Mouse (Mus musculus): ENCODE results near the gene Trpc4.

Gene Trpc4

GRCm38 (mm10) chr3:54155639-54156315 lies at the start of gene Trpc4:
Gene Trpc4, plus strand, starts transcription at chr3:54156035.
- no peak for DNase-seq (ENCODE audit: low spot score)

- no peak for DNase-seq (ENCODE audit: low spot score)
These were observed 44.3 kb upstream of the Trpc4 start for GRCm38 (mm10) chr3:54111489-54111888.

GRCm38 (mm10) chr3:54135376-54135775 lies 20.5 kb upstream of the Trpc4 start:
- DNase-seq (ENCODE audit: low spot score), result no peak

- DNase-seq (ENCODE audit: low spot score), result no peak
These were observed 14.5 kb upstream of the Trpc4 start for GRCm38 (mm10) chr3:54141376-54141775.

GRCm38 (mm10) chr3:54154844-54155638 lies 794 bp upstream of the Trpc4 start:
- no peak for DNase-seq (ENCODE audit: low spot score)

GRCm38 (mm10) chr3:54156316-54157000 lies 623 bp downstream of the Trpc4 start:
- DNase-seq (ENCODE audit: low spot score), result no peak

- no peak for DNase-seq (ENCODE audit: low spot score)
These were observed 14.9 kb downstream of the Trpc4 start for GRCm38 (mm10) chr3:54170701-54171100.

- no peak for DNase-seq (ENCODE audit: low spot score)
These were observed 21.5 kb downstream of the Trpc4 start for GRCm38 (mm10) chr3:54177296-54177695.

GRCm38 (mm10) chr3:54190932-54191668 lies 35.3 kb downstream of the Trpc4 start:
- DNase-seq (ENCODE audit: low spot score), result no peak

GRCm38 (mm10) chr3:54201231-54201630 lies 45.4 kb downstream of the Trpc4 start:
- DNase-seq (ENCODE audit: low spot score), result no peak

- DNase-seq (ENCODE audit: low spot score), result no peak
These were observed 48.6 kb downstream of the Trpc4 start for GRCm38 (mm10) chr3:54204386-54204785.

GRCm38 (mm10) chr3:54210112-54210511 lies 54.3 kb downstream of the Trpc4 start:
- DNase-seq (ENCODE audit: low spot score), result no peak

- DNase-seq (ENCODE audit: low spot score), result no peak
These were observed 55.6 kb downstream of the Trpc4 start for GRCm38 (mm10) chr3:54211441-54211840.

GRCm38 (mm10) chr3:54222549-54222948 lies 66.7 kb downstream of the Trpc4 start:
- DNase-seq (ENCODE audit: low spot score), result no peak

- no peak for DNase-seq (ENCODE audit: low spot score)
These were observed 72.6 kb downstream of the Trpc4 start for GRCm38 (mm10) chr3:54228463-54228862.

- DNase-seq (ENCODE audit: low spot score), result no peak
These were observed 83.1 kb downstream of the Trpc4 start for GRCm38 (mm10) chr3:54238891-54239290.

GRCm38 (mm10) chr3:54239426-54239825 lies 83.6 kb downstream of the Trpc4 start:
- no peak for DNase-seq (ENCODE audit: low spot score)

GRCm38 (mm10) chr3:54243136-54243535 lies 87.3 kb downstream of the Trpc4 start:
- no peak for DNase-seq (ENCODE audit: low spot score)

GRCm38 (mm10) chr3:54244729-54245465 lies 89.1 kb downstream of the Trpc4 start:
- no peak for DNase-seq (ENCODE audit: low spot score)

GRCm38 (mm10) chr3:54246416-54246815 lies 90.6 kb downstream of the Trpc4 start:
- no peak for DNase-seq (ENCODE audit: low spot score)

- DNase-seq (ENCODE audit: low spot score), result no peak
These were observed 93.5 kb downstream of the Trpc4 start for GRCm38 (mm10) chr3:54249311-54249710.
